In genomic region chr2:68222227-68222873, GRCm38 (mm10) we compare ENCODE assay signal across 8 mouse cellular contexts.
DNase-seq lines count a peak whose midpoint lies in the region; ATAC-seq lines count a peak whose summit lies in the region.

No protein-coding gene starts in this region.

- no peak for ATAC-seq in intestine, embryonic 16.5 days
- no peak for ATAC-seq in megakaryocyte-erythroid progenitor cell, adult 5-6 weeks (replicated peaks; ENCODE audit: low FRiP score, low TSS enrichment, poor library complexity, severe bottlenecking)

- intact Hi-C loops in heart, postnatal 25 days (cut with DNase I) = no loop called here

- no peak overlapping the region for H3K27ac ChIP-seq in intestine, embryonic 16.5 days (ENCODE audit: low read length)

- DNase-seq in heart, adult 18-20 months = peak; percentile 56 to 70
- no peak for DNase-seq in heart, postnatal 25 days (ENCODE audit: low spot score)
- peak; percentile 54 for DNase-seq in adrenal gland, adult 8-10 months
- peak; percentile 61 for DNase-seq in gastrocnemius, postnatal 25 days
- peak; percentile 51 for DNase-seq in kidney, postnatal 14 days
- DNase-seq in thymus, postnatal 0 days (ENCODE audit: low spot score) = no peak

- no peak overlapping the region for H3K4me2 ChIP-seq in intestine, embryonic 16.5 days (ENCODE audit: low read depth, low read length)

- H3K4me1 ChIP-seq in intestine, embryonic 16.5 days (ENCODE audit: control insufficient read depth, insufficient read depth, low read length) = peaks cover 3% of the 10 kb centered on the region; the same call in 1 of the 2 replicates

- no peaks in the 10 kb centered on the region for H3K9me3 ChIP-seq in intestine, embryonic 16.5 days (ENCODE audit: control insufficient read depth, low read length)

- WGBS in intestine, embryonic 16.5 days = 53% methylated on average over 5 of the region's 5 CpGs

- H3K4me3 ChIP-seq in intestine, embryonic 16.5 days (ENCODE audit: low read length) = no peak overlapping the region

- H3K36me3 ChIP-seq in intestine, embryonic 16.5 days (ENCODE audit: control insufficient read depth, insufficient read depth, low read length) = no peaks in the 10 kb centered on the region

- H3K27me3 ChIP-seq in intestine, embryonic 16.5 days (replicated peaks; ENCODE audit: control insufficient read depth, insufficient read depth, low read length) = no peaks in the 10 kb centered on the region

- H3K9ac ChIP-seq in intestine, embryonic 16.5 days (ENCODE audit: low read depth, low read length) = no peak overlapping the region

Comparison
In these comparisons a context has a peak if more than half of its experiments do, and no peak if none do; other contexts are left out.
1. DNase-seq: peak in heart, adult 18-20 months (2 of 2), adrenal gland, adult 8-10 months (single experiment), gastrocnemius, postnatal 25 days (single experiment) and kidney, postnatal 14 days (single experiment); none in heart, postnatal 25 days (single experiment) and thymus, postnatal 0 days (single experiment).